Mouse (Mus musculus): ENCODE measurements around the gene Dcdc2a. TPM values are rescaled to one million over a fixed set of nuclear protein-coding genes. Genes with fewer than 3 reads are reported as not detected.
A peak's percentile ranks its signal among the peaks of the same experiment; 100 is the strongest.

The Dcdc2a gene
- polyA plus RNA-seq, 1 experiment from 2014 or later = 0.96 TPM

DNA sequence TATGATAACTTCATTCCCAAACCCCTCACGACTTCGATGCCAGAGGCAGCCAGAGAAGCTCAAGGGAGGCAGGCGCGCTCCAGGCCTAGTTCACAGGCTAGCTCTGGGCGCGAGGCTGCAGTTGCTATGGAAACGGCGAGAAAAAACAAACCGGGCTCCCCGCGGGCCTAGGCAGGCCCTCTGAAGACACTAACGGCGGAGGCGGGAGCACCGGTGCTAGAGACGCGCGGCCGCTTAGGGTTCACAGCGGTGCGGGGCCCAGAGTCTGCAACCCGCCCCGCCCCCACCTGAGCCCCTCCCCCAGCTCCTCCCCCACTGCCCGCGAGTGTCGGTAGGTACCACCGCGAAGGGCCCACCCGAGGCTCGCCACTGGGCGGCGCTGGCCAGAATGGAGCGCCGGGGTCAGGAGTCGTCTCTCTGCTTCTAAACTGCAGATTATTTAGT, 671 bp upstream of the Dcdc2a start:
- H3K27me3 ChIP-seq (replicated peaks) = peaks cover 10% of the 10 kb centered on the region
- H3K27ac ChIP-seq = no peak overlapping the region
- peak; percentile 83 for ATAC-seq
- H3K4me3 ChIP-seq (replicated peaks) = peak overlapping the region; percentile 51
- under 1% methylated on average over 35 of the region's 35 CpGs for WGBS
- no peaks in the 10 kb centered on the region for H3K9me3 ChIP-seq
- peak overlapping the region; percentile 93 for H3K4me2 ChIP-seq (replicated peaks)
- peaks cover 6% of the 10 kb centered on the region; the same call in 1 of the 2 replicates for H3K4me1 ChIP-seq (replicated peaks)
- no peaks in the 10 kb centered on the region for H3K36me3 ChIP-seq
- H3K9ac ChIP-seq = peak overlapping the region; percentile 24; the same call in 1 of the 2 replicates

DNA sequence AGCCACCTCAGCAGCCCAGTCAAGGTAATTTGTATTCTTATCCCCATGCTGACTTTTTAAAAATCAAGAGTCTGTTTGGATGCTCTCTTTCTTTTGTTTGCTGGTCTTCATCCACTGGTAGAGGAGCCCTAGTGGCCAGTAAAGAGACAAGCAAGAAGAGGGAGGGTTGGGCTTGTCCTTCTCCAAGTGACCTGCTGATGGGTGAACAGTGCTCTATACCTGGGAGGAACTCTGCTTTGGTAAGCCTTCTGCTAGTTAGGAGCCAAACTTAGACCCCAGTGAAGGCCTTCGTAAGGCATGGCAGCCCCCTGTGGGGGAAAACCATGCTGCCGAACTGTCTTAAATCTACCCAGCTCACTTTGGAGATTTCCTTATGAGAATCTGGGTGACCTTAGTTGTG, 10.9 kb downstream of the Dcdc2a start:
- no peaks in the 10 kb centered on the region for H3K4me1 ChIP-seq (replicated peaks)
- no peak overlapping the region for H3K27ac ChIP-seq
- H3K4me2 ChIP-seq (replicated peaks) = no peak overlapping the region
- 94% methylated on average over 2 of the region's 2 CpGs for WGBS
- no peak overlapping the region for H3K9ac ChIP-seq
- no peaks in the 10 kb centered on the region for H3K36me3 ChIP-seq
- no peaks in the 10 kb centered on the region for H3K9me3 ChIP-seq
- no peaks in the 10 kb centered on the region for H3K27me3 ChIP-seq (replicated peaks)
- no peak for ATAC-seq
- no peak overlapping the region for H3K4me3 ChIP-seq (replicated peaks)

- H3K9me3 ChIP-seq = no peaks in the 10 kb centered on the region
- no peak overlapping the region for H3K4me2 ChIP-seq (replicated peaks)
- H3K36me3 ChIP-seq = no peaks in the 10 kb centered on the region
- no peak overlapping the region for H3K9ac ChIP-seq
- H3K4me1 ChIP-seq (replicated peaks) = no peaks in the 10 kb centered on the region
- WGBS = 67% methylated on average over 4 of the region's 4 CpGs
- no peaks in the 10 kb centered on the region for H3K27me3 ChIP-seq (replicated peaks)
- H3K4me3 ChIP-seq (replicated peaks) = no peak overlapping the region
- no peak overlapping the region for H3K27ac ChIP-seq
- no peak for ATAC-seq
Measured at GRCm38 (mm10) chr13:25067183-25067582, 11.4 kb downstream of the Dcdc2a start.

GRCm38 (mm10) chr13:25069765-25070164, 14.0 kb downstream of the Dcdc2a start:
- ATAC-seq = no peak

GRCm38 (mm10) chr13:25070791-25071190, 15.0 kb downstream of the Dcdc2a start:
- H3K27ac ChIP-seq = no peak overlapping the region
- WGBS = 85% methylated on average over 4 of the region's 4 CpGs
- H3K9me3 ChIP-seq = no peaks in the 10 kb centered on the region
- H3K9ac ChIP-seq = no peak overlapping the region
- H3K36me3 ChIP-seq = no peaks in the 10 kb centered on the region
- no peak overlapping the region for H3K4me3 ChIP-seq (replicated peaks)
- no peaks in the 10 kb centered on the region for H3K4me1 ChIP-seq (replicated peaks)
- H3K27me3 ChIP-seq (replicated peaks) = no peaks in the 10 kb centered on the region
- H3K4me2 ChIP-seq (replicated peaks) = no peak overlapping the region
- ATAC-seq = no peak

More at GRCm38 (mm10) chr13:25069765-25070164, 14.0 kb downstream of the Dcdc2a start:
- no peak overlapping the region for H3K4me2 ChIP-seq (replicated peaks)
- H3K36me3 ChIP-seq = no peaks in the 10 kb centered on the region
- H3K27me3 ChIP-seq (replicated peaks) = no peaks in the 10 kb centered on the region
- no peak overlapping the region for H3K27ac ChIP-seq
- no peaks in the 10 kb centered on the region for H3K9me3 ChIP-seq
- H3K4me3 ChIP-seq (replicated peaks) = no peak overlapping the region
- WGBS = 62% methylated on average over 4 of the region's 4 CpGs
- no peak overlapping the region for H3K9ac ChIP-seq
- H3K4me1 ChIP-seq (replicated peaks) = no peaks in the 10 kb centered on the region

GRCm38 (mm10) chr13:25077262-25077661, 21.5 kb downstream of the Dcdc2a start:
- no peaks in the 10 kb centered on the region for H3K27me3 ChIP-seq (replicated peaks)
- no peaks in the 10 kb centered on the region for H3K9me3 ChIP-seq
- no peak for ATAC-seq
- no peak overlapping the region for H3K9ac ChIP-seq
- no peaks in the 10 kb centered on the region for H3K4me1 ChIP-seq (replicated peaks)
- no peaks in the 10 kb centered on the region for H3K36me3 ChIP-seq
- H3K4me3 ChIP-seq (replicated peaks) = no peak overlapping the region
- H3K4me2 ChIP-seq (replicated peaks) = no peak overlapping the region
- WGBS = 20% methylated on average over 7 of the region's 7 CpGs
- H3K27ac ChIP-seq = no peak overlapping the region

DNA sequence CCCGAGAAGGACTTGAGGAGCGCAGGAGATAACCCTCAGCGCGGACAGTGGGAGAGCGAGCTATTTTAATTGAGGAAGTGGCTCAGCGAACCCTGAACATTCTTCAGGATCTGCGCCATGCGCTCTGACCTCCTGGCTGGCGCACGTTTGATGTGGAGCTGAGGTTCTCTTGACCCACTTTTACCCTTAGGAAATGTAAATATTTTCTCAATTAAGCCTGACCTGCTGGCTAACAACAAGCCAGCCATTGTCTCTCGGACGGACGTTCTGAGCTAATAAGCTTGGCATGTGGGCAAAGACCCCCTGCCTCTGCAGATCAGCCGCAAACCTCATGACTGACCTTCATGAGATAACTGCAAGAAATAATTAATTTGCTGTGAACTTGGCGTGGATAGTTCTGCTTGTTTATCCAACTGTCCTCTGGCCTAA, 27.4 kb downstream of the Dcdc2a start:
- Histone ChIP-seq H3K27me3 (replicated peaks) (no peaks in the 10 kb centered on the region), H3K4me3 (replicated peaks) (no peak overlapping the region), H3K4me2 (replicated peaks) (peak overlapping the region; percentile 15; the same call in 1 of the 2 replicates), H3K9me3 (no peaks in the 10 kb centered on the region), H3K36me3 (no peaks in the 10 kb centered on the region), H3K9ac (no peak overlapping the region), H3K27ac (no peak overlapping the region), H3K4me1 (replicated peaks) (no peaks in the 10 kb centered on the region)
- ATAC-seq = no peak
- 5% methylated on average over 15 of the region's 15 CpGs for WGBS

- Histone ChIP-seq H3K27me3 (replicated peaks) (no peaks in the 10 kb centered on the region), H3K4me2 (replicated peaks) (no peak overlapping the region), H3K27ac (no peak overlapping the region), H3K9me3 (no peaks in the 10 kb centered on the region), H3K4me3 (replicated peaks) (no peak overlapping the region), H3K9ac (no peak overlapping the region), H3K36me3 (no peaks in the 10 kb centered on the region), H3K4me1 (replicated peaks) (no peaks in the 10 kb centered on the region)
- WGBS = 86% methylated on average over 7 of the region's 7 CpGs
- ATAC-seq = no peak
Measured at GRCm38 (mm10) chr13:25085147-25085546, 29.3 kb downstream of the Dcdc2a start.

DNA sequence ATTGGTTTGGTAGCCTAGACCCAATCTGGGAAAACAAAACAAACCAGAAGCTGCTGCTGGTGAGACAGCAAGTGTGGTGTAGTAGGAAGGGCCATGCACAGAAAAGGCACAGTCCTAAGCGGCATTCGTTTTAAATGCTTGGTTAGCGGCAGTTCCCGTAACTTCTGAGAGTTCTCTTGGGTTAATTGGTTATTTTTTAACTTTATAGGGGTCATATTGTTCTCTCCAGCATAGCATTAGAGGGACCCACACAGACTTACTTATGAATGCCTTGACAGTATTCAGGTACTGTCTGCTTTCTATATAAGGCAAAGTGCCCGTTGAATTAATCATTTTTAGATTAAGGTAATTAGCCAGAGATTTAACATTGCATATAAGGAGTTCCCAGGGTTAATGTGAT, 35.5 kb downstream of the Dcdc2a start:
- Histone ChIP-seq H3K4me1 (replicated peaks) (no peaks in the 10 kb centered on the region), H3K27ac (no peak overlapping the region), H3K4me3 (replicated peaks) (no peak overlapping the region), H3K9ac (no peak overlapping the region), H3K36me3 (no peaks in the 10 kb centered on the region), H3K9me3 (no peaks in the 10 kb centered on the region), H3K4me2 (replicated peaks) (no peak overlapping the region), H3K27me3 (replicated peaks) (no peaks in the 10 kb centered on the region)
- 75% methylated on average over 5 of the region's 5 CpGs for WGBS
- ATAC-seq = no peak

DNA sequence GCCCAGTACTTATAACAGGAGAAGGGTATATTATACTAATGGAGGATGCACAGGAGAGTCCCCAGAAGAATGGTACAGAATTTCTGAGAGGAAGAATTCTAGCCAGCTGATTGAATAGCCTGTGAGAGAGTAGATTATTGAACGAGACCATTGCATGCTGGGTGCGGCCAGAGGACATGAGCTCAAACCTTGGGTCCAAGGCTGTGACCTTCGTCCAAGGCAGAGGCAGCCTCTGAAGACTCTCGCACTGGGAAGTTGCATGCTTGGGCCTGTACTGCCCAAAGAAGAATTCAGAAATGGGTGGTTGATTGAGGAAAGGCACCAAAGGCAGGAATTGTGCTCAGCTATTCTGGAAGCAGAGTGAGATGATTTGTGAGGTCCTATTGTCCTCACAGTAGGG, 38.0 kb downstream of the Dcdc2a start:
- WGBS = 82% methylated on average over 4 of the region's 4 CpGs
- no peak overlapping the region for H3K27ac ChIP-seq

DNA sequence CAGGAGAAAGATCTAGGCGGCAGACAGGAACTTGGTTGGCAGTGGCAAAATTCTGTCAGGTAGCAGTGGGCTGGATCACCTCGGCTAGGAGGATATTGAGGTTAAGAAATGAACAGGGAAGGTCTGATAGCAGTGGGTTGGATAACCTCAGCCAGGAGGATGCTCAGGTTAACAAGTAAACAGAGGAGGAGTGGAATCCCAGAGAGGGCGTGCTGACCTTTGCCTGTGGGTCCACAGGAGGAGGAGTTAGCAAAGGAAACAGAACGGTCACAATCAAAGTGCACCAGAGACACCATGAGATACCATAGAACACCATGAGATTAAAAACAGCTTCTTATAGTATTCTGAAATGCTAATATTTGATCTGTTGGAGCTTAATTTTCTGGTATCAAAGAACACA, 38.6 kb downstream of the Dcdc2a start:
- H3K36me3 ChIP-seq = no peaks in the 10 kb centered on the region
- ATAC-seq = peak; percentile 57; the same call in 1 of the 2 replicates
- no peak overlapping the region for H3K27ac ChIP-seq
- no peak overlapping the region for H3K4me2 ChIP-seq (replicated peaks)
- 51% methylated on average over 4 of the region's 4 CpGs for WGBS
- H3K27me3 ChIP-seq (replicated peaks) = no peaks in the 10 kb centered on the region
- H3K9me3 ChIP-seq = no peaks in the 10 kb centered on the region
- no peaks in the 10 kb centered on the region for H3K4me1 ChIP-seq (replicated peaks)
- no peak overlapping the region for H3K4me3 ChIP-seq (replicated peaks)
- no peak overlapping the region for H3K9ac ChIP-seq

More for the DNA sequence above, 38.0 kb downstream of the Dcdc2a start:
- Histone ChIP-seq H3K9me3 (no peaks in the 10 kb centered on the region), H3K9ac (no peak overlapping the region), H3K27me3 (replicated peaks) (no peaks in the 10 kb centered on the region), H3K36me3 (no peaks in the 10 kb centered on the region), H3K4me1 (replicated peaks) (no peaks in the 10 kb centered on the region), H3K4me3 (replicated peaks) (no peak overlapping the region), H3K4me2 (replicated peaks) (no peak overlapping the region)
- ATAC-seq = no peak

GRCm38 (mm10) chr13:25097348-25097747, 41.5 kb downstream of the Dcdc2a start:
- H3K4me1 ChIP-seq (replicated peaks) = no peaks in the 10 kb centered on the region
- H3K27me3 ChIP-seq (replicated peaks) = no peaks in the 10 kb centered on the region
- WGBS = 54% methylated on average over 8 of the region's 8 CpGs
- ATAC-seq = no peak
- no peaks in the 10 kb centered on the region for H3K36me3 ChIP-seq
- no peak overlapping the region for H3K4me3 ChIP-seq (replicated peaks)
- H3K9me3 ChIP-seq = no peaks in the 10 kb centered on the region
- no peak overlapping the region for H3K9ac ChIP-seq
- H3K27ac ChIP-seq = no peak overlapping the region
- peak overlapping the region; percentile 45 for H3K4me2 ChIP-seq (replicated peaks)

DNA sequence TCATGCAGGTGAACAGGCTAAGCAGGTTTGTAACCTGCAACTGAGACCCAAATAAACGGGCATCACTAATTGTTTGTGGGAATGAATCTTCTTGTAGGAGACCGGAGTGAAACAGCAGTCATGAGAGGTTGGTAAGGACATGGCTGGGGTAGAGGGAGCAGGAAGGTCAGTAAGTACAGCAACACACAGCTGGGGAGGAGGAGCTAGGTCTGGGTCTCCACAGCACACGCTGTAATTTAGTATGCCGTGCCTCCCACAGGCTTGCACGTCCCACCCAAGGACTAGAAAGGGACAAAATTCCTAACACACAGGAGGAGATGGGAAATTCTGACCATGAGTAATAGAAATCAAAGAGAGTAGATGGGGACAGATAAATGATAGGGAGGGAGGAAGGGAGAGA, 42.8 kb downstream of the Dcdc2a start:
- ATAC-seq = 0 out of 2 replicates have a peak, but pooled peaks have one; percentile 44

More for the DNA sequence above, 42.8 kb downstream of the Dcdc2a start:
- H3K27me3 ChIP-seq (replicated peaks) = no peaks in the 10 kb centered on the region
- WGBS = 45% methylated on average over 5 of the region's 5 CpGs
- no peak overlapping the region for H3K4me3 ChIP-seq (replicated peaks)
- no peaks in the 10 kb centered on the region for H3K4me1 ChIP-seq (replicated peaks)
- H3K9ac ChIP-seq = no peak overlapping the region
- H3K27ac ChIP-seq = no peak overlapping the region
- H3K9me3 ChIP-seq = no peaks in the 10 kb centered on the region
- H3K4me2 ChIP-seq (replicated peaks) = no peak overlapping the region
- no peaks in the 10 kb centered on the region for H3K36me3 ChIP-seq

Measured in intestine, embryonic 15.5 days (tissue).